Mouse (Mus musculus): ENCODE measurements around the gene Taar9.

DNA sequence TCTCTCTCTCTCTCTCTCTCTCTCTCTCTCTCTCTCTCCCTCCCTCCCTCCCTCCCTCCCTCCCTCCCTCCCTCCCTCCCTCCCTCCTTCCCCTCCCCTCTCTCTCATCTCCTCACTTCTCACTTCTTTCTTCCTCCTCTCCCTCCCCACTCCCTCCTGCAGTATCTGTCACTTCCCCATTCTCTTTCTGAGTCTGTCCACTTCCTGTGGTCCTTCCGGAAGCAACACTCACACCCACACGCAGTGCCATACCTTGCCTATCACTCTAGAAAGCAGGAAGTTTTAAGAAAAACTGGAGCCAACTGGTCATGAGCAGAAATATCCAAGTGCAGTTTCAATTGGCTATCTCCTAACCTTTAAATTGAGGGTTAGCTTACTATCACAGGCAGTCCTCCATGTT lies 23.8 kb upstream of the Taar9 start:
- TF ChIP-seq CTCF (IDR thresholded peaks at IDR 0.05; ENCODE audit: control insufficient read depth, insufficient read depth, low read length): no peak
- TF ChIP-seq POLR2A (IDR thresholded peaks at IDR 0.05; ENCODE audit: borderline replicate concordance, control insufficient read depth, low read depth, low read length): no peak
